Mouse (Mus musculus): ENCODE data around the gene Tktl1. TPM values are rescaled to one million over a fixed set of nuclear protein-coding genes. Genes with fewer than 3 reads are reported as not detected.

The Tktl1 gene
- total RNA-seq, 2 experiments from 2014 or later = not detected

Other genes with a start within 250 kb of the Tktl1 start
- 1 to 10 TPM; 7.2 to 7.5 TPM for gene Renbp, start 246.4 kb upstream of the Tktl1 start, total RNA-seq (2021)
- 10 to 100 TPM; 67.0 to 69.2 TPM for gene Hcfc1, start 210.9 kb upstream of the Tktl1 start, total RNA-seq (2021)
- 10 to 100 TPM; 48.2 to 49.0 TPM for gene Irak1, start 153.3 kb upstream of the Tktl1 start, total RNA-seq (2021)
- gene Opn1mw, start 49.8 kb upstream of the Tktl1 start, total RNA-seq (2021) = under 1 TPM; 0.60 to 0.70 TPM
- 10 to 100 TPM; 89.6 to 94.8 TPM for gene Mecp2, start 41.9 kb upstream of the Tktl1 start, total RNA-seq (2021)
- gene Tex28, start 9.4 kb upstream of the Tktl1 start, total RNA-seq (2021) = not detected
- gene Flna, start 72.6 kb downstream of the Tktl1 start, total RNA-seq (2021) = 10 to 100 TPM; 44.0 to 49.5 TPM
- 10 to 100 TPM; 35.3 to 39.6 TPM for gene Emd, start 77.4 kb downstream of the Tktl1 start, total RNA-seq (2021)
- gene Rpl10, start 93.6 kb downstream of the Tktl1 start, total RNA-seq (2021) = 100 to 1,000 TPM; 188 to 216 TPM
- gene Taz, start 104.7 kb downstream of the Tktl1 start, total RNA-seq (2021) = 10 to 100 TPM; 60.4 to 62.5 TPM
- 1 to 10 TPM; 3.0 to 3.3 TPM for gene Dnase1l1, start 105.1 kb downstream of the Tktl1 start, total RNA-seq (2021)
- 100 to 1,000 TPM; 353 to 362 TPM for gene Atp6ap1, start 119.8 kb downstream of the Tktl1 start, total RNA-seq (2021)
- gene Gdi1, start 127.7 kb downstream of the Tktl1 start, total RNA-seq (2021) = 100 to 1,000 TPM; 611 to 641 TPM
- gene Fam50a, start 135.8 kb downstream of the Tktl1 start, total RNA-seq (2021) = 10 to 100 TPM; 26.5 to 26.8 TPM
- 10 to 100 TPM; 22.7 to 24.6 TPM for gene Plxna3, start 151.8 kb downstream of the Tktl1 start, total RNA-seq (2021)
- 10 to 100 TPM; 20.5 to 23.9 TPM for gene Lage3, start 176.4 kb downstream of the Tktl1 start, total RNA-seq (2021)
- 10 to 100 TPM; 68.3 to 71.6 TPM for gene Ubl4a, start 196.0 kb downstream of the Tktl1 start, total RNA-seq (2021)
- gene Slc10a3, start 196.1 kb downstream of the Tktl1 start, total RNA-seq (2021) = 1 to 10 TPM; 2.7 to 3.4 TPM
- 10 to 100 TPM; 18.2 to 19.7 TPM for gene Fam3a, start 216.0 kb downstream of the Tktl1 start, total RNA-seq (2021)
- 10 to 100 TPM; 41.3 to 45.7 TPM for gene Ikbkg, start 216.0 kb downstream of the Tktl1 start, total RNA-seq (2021)